Mouse (Mus musculus) large intestine, adult 2 months (tissue): Measurements from ENCODE around the gene Alox8. TPM values are rescaled to one million over a fixed set of nuclear protein-coding genes. Genes with fewer than 3 reads are reported as not detected.

Source experiments
- polyA plus RNA-seq: library from polyadenylated mRNA; depleted of rRNA; stranded (reverse); fragments of >200 nt; gene quantifications from 2 replicates; pipeline ENCODE4 v1.2.3, GENCODE M21; 2012; rRNA removed

Gene Alox8
- polyA plus RNA-seq, 1 experiment: not detected

Other genes starting within 250 kb of the Alox8 start
- 6.0 and 8.9 TPM in 2 replicates for gene Arhgef15, start 240.4 kb downstream of the Alox8 start, polyA plus RNA-seq
- gene Slc25a35, start 229.7 kb downstream of the Alox8 start, polyA plus RNA-seq: 26.2 and 29.9 TPM in 2 replicates
- 73.5 and 88.5 TPM in 2 replicates for gene Rangrf, start 222.7 kb downstream of the Alox8 start, polyA plus RNA-seq
- 10.1 and 16.2 TPM in 2 replicates for gene Pfas, start 189.4 kb downstream of the Alox8 start, polyA plus RNA-seq
- gene Ctc1, start 181.9 kb downstream of the Alox8 start, polyA plus RNA-seq: 27.5 and 32.0 TPM in 2 replicates
- 47.0 and 50.8 TPM in 2 replicates for gene Aurkb, start 152.2 kb downstream of the Alox8 start, polyA plus RNA-seq
- gene Borcs6, start 138.1 kb downstream of the Alox8 start, polyA plus RNA-seq: 15.1 and 16.0 TPM in 2 replicates
- gene Tmem107, start 127.0 kb downstream of the Alox8 start, polyA plus RNA-seq: 25.6 and 33.7 TPM in 2 replicates
- 44.0 and 67.8 TPM in 2 replicates for gene Vamp2, start 109.4 kb downstream of the Alox8 start, polyA plus RNA-seq
- gene Per1, start 102.6 kb downstream of the Alox8 start, polyA plus RNA-seq: 6.1 and 13.9 TPM in 2 replicates
- 0.07 and 0.15 TPM in 2 replicates for gene Hes7, start 77.4 kb downstream of the Alox8 start, polyA plus RNA-seq
- gene 9130213A22Rik, start 75.3 kb downstream of the Alox8 start, polyA plus RNA-seq: 0.14 and 0.25 TPM in 2 replicates
- 0.36 and 0.62 TPM in 2 replicates for gene Aloxe3, start 71.9 kb downstream of the Alox8 start, polyA plus RNA-seq
- 0.06 TPM in 1 of 2 replicates, not detected in the other for gene Alox12b, start 40.9 kb downstream of the Alox8 start, polyA plus RNA-seq
- gene Gucy2e, start 39.2 kb upstream of the Alox8 start, polyA plus RNA-seq: not detected in 2 replicates
- 8.4 and 8.5 TPM in 2 replicates for gene Cntrob, start 125.9 kb upstream of the Alox8 start, polyA plus RNA-seq
- gene Trappc1, start 126.1 kb upstream of the Alox8 start, polyA plus RNA-seq: 60.7 and 65.6 TPM in 2 replicates
- gene Kcnab3, start 128.4 kb upstream of the Alox8 start, polyA plus RNA-seq: 0.46 and 0.55 TPM in 2 replicates
- gene Rnf227, start 142.6 kb upstream of the Alox8 start, polyA plus RNA-seq: 0.51 and 0.79 TPM in 2 replicates
- 63.4 and 118 TPM in 2 replicates for gene Chd3, start 171.6 kb upstream of the Alox8 start, polyA plus RNA-seq
- gene Naa38, start 197.6 kb upstream of the Alox8 start, polyA plus RNA-seq: 164 and 180 TPM in 2 replicates
- gene Cyb5d1, start 197.8 kb upstream of the Alox8 start, polyA plus RNA-seq: 6.1 and 14.5 TPM in 2 replicates
- 10.5 and 11.0 TPM in 2 replicates for gene Tmem88, start 200.4 kb upstream of the Alox8 start, polyA plus RNA-seq
- 7.5 and 11.2 TPM in 2 replicates for gene Kdm6b, start 215.8 kb upstream of the Alox8 start, polyA plus RNA-seq